Mouse (Mus musculus) intestine, postnatal 0 days (tissue): ENCODE results near the gene Pofut1. TPM values are rescaled to one million over a fixed set of nuclear protein-coding genes. Genes with fewer than 3 reads are reported as not detected.
A peak's percentile ranks its signal among the peaks of the same experiment; 100 is the strongest.

Experiments used
- ATAC-seq: fragments of 200-750 bp; cut with Nextera tagmentation; 2 replicates; pipeline ENCODE4 v1.8.0; 2017; ENCODE audit warnings: mild to moderate bottlenecking, moderate TSS enrichment, moderate library complexity
- H3K27ac ChIP-seq: fragments of 300-500 bp; sonication (generic); 2 replicates; pipeline ENCODE4 v1.5.1; 2014; ENCODE audit warnings: mild to moderate bottlenecking, low read depth, low read length, moderate library complexity
- H3K27me3 ChIP-seq: fragments of 300-500 bp; sonication (generic); replicated peaks from 2 replicates; pipeline ENCODE4 v1.6.1; 2014; ENCODE audit warnings: low read length, mixed read lengths; ENCODE audit not compliant: control insufficient read depth, insufficient read depth
- H3K36me3 ChIP-seq: fragments of 300-500 bp; sonication (generic); 2 replicates; pipeline ENCODE4 v1.6.1; 2014; ENCODE audit warnings: mild to moderate bottlenecking, moderate library complexity; ENCODE audit not compliant: control insufficient read depth, insufficient read depth
- H3K4me1 ChIP-seq: fragments of 300-500 bp; sonication (generic); replicated peaks from 2 replicates; pipeline ENCODE4 v1.6.1; 2014; ENCODE audit warnings: antibody characterized with exemption, low read length, mixed read lengths; ENCODE audit not compliant: control insufficient read depth, insufficient read depth
- H3K4me2 ChIP-seq: fragments of 300-500 bp; sonication (generic); replicated peaks from 2 replicates; pipeline ENCODE4 v1.6.1; 2014; ENCODE audit warnings: low read depth, mild to moderate bottlenecking, moderate library complexity
- H3K4me3 ChIP-seq: fragments of 300-500 bp; sonication (generic); 2 replicates; pipeline ENCODE4 v1.5.1; 2014; ENCODE audit warnings: low read depth, low read length
- H3K9ac ChIP-seq: fragments of 300-500 bp; sonication (generic); 2 replicates; pipeline ENCODE4 v1.6.1; 2014; ENCODE audit warnings: mild to moderate bottlenecking, low read depth, low read length
- H3K9me3 ChIP-seq: fragments of 300-500 bp; sonication (generic); 2 replicates; pipeline ENCODE4 v1.6.1; 2016; ENCODE audit warnings: mixed run types; ENCODE audit not compliant: control insufficient read depth
- CTCF ChIP-seq: sonication (generic); IDR thresholded peaks from 2 replicates; pipeline ENCODE4 v1.5.1; 2016; ENCODE audit warnings: low read depth, mild to moderate bottlenecking, control low read depth, antibody characterized with exemption, moderate library complexity
- WGBS: fragments of 180-500 bp; shearing (Covaris S2); extraction: QIAGEN DNeasy Blood & Tissue Kit; methylation state at CpG from one replicate; pipeline ENCODE4 v1.1.7; 2014; 5-methylcytosine and 5-hydroxymethylcytosine counted together
- polyA plus RNA-seq: library from polyadenylated mRNA; unstranded; fragments of >200 nt; fragmentation: Nextera tagmentation; extraction: Ambion mirVana; gene quantifications from 2 replicates; pipeline ENCODE4 v1.2.1, GENCODE M21; 2015

Pofut1 gene
- polyA plus RNA-seq, 1 experiment from 2014 or later = 7.5 TPM

DNA sequence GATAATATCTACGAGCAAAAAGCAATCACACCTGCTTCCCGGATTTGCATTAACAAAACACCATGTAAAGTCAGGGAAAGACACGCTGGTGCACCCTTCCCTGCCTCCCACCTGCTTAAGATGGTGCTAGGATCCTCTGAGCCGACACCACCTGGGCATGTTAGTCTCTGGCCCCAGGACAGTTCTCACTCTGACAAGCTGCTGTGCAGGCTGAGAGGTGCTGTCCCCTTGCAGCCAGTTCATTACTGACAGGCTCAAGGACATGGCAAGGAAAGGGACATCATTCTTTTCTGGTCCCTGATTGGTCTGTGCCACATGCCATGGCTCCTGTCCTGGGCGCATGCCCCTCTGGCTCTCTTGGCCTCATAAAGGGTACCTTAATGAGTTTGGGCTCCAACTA is 12.8 kb upstream of the Pofut1 start:
- Histone ChIP-seq H3K27me3 (no peaks in the 10 kb centered on the region), H3K9me3 (no peaks in the 10 kb centered on the region), H3K27ac (no peak overlapping the region), H3K36me3 (peaks cover 55% of the 10 kb centered on the region), H3K9ac (no peak overlapping the region), H3K4me3 (no peak overlapping the region), H3K4me2 (no peak overlapping the region), H3K4me1 (no peaks in the 10 kb centered on the region)
- TF ChIP-seq CTCF = no peak
- WGBS = 76% methylated on average over 5 of the region's 5 CpGs
- ATAC-seq = no peak

DNA sequence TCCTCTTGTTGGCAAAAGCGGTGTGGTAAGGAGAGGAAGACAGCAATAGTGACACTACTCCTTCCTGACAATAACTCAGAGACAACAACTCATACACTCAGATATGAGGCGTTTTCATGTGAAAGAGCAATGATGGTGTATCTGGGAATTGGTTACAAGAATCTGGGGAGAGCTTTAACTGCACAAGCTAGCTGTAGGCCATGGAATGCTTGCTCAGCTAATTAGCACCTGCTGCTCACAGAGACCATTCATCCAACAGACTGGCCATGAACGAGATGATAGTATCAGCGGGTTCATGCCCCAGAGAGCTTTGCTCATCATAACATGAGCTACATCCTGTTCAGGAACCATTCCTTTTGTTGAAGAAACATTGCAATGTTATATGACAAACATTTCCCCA is 4.1 kb upstream of the Pofut1 start:
- 44% methylated on average over 4 of the region's 4 CpGs for WGBS
- Histone ChIP-seq H3K9me3 (no peaks in the 10 kb centered on the region), H3K4me1 (peaks cover 12% of the 10 kb centered on the region; the same call in 1 of the 2 replicates), H3K27ac (no peak overlapping the region), H3K4me3 (no peak overlapping the region), H3K27me3 (no peaks in the 10 kb centered on the region), H3K9ac (peak overlapping the region; percentile 27; the same call in 1 of the 2 replicates), H3K4me2 (peak overlapping the region; percentile 77), H3K36me3 (peaks cover 42% of the 10 kb centered on the region)
- ATAC-seq = no peak
- no peak for TF ChIP-seq CTCF

DNA sequence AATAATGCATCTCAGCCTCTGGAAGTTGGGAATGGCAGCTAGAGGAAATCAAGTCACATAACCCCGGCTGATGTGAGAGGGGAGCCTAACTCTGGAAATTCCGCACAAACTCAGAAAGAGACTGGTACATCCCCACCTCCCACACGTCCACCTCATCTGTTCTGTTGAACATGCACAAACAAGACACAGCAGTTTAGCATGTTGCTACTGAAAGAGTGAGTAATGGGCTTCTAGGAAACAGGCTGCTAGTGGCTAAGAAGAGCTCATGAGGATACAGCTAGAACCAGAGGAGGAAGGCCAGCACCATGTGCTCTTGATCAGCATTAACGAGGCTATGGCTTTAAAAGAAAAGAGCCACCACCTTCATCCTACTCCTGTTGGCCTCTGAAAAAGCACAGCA is 3.4 kb upstream of the Pofut1 start:
- Histone ChIP-seq H3K9me3 (no peaks in the 10 kb centered on the region), H3K27me3 (no peaks in the 10 kb centered on the region), H3K27ac (peak overlapping the region; percentile 81), H3K4me2 (peak overlapping the region; percentile 77), H3K4me1 (peaks cover 13% of the 10 kb centered on the region; the same call in 1 of the 2 replicates), H3K36me3 (peaks cover 37% of the 10 kb centered on the region), H3K9ac (peak overlapping the region; percentile 27), H3K4me3 (peak overlapping the region; percentile 6; the same call in 1 of the 2 replicates)
- WGBS = 44% methylated on average over 4 of the region's 4 CpGs
- ATAC-seq = no peak
- TF ChIP-seq CTCF = no peak

- ATAC-seq = no peak
- Histone ChIP-seq H3K27ac (peak overlapping the region; percentile 81), H3K36me3 (peaks cover 32% of the 10 kb centered on the region), H3K27me3 (no peaks in the 10 kb centered on the region), H3K4me2 (peak overlapping the region; percentile 77), H3K9ac (peak overlapping the region; percentile 27), H3K4me3 (peak overlapping the region; percentile 95), H3K9me3 (no peaks in the 10 kb centered on the region), H3K4me1 (peaks cover 18% of the 10 kb centered on the region)
- TF ChIP-seq CTCF = no peak
- WGBS = 38% methylated on average over 2 of the region's 2 CpGs
Measured at GRCm38 (mm10) chr2:153238406-153238805, 2.9 kb upstream of the Pofut1 start.

GRCm38 (mm10) chr2:153239021-153239859 is 2.1 kb upstream of the Pofut1 start:
- WGBS = 31% methylated on average over 7 of the region's 7 CpGs
- Histone ChIP-seq H3K9ac (peak overlapping the region; percentile 99), H3K4me1 (peaks cover 18% of the 10 kb centered on the region), H3K9me3 (no peaks in the 10 kb centered on the region), H3K27me3 (no peaks in the 10 kb centered on the region), H3K4me3 (peak overlapping the region; percentile 95), H3K36me3 (peaks cover 27% of the 10 kb centered on the region), H3K27ac (peak overlapping the region; percentile 99), H3K4me2 (peak overlapping the region; percentile 77)
- peak; percentile 54 for ATAC-seq
- TF ChIP-seq CTCF = no peak

GRCm38 (mm10) chr2:153239860-153240480 is 1.4 kb upstream of the Pofut1 start:
- peak overlapping the region; percentile 77 for H3K4me2 ChIP-seq
- peak overlapping the region; percentile 99 for H3K27ac ChIP-seq
- no peak for ATAC-seq
- H3K9me3 ChIP-seq = no peaks in the 10 kb centered on the region
- H3K36me3 ChIP-seq = peaks cover 27% of the 10 kb centered on the region
- H3K9ac ChIP-seq = peak overlapping the region; percentile 99
- TF ChIP-seq CTCF = no peak
- 5% methylated on average over 22 of the region's 22 CpGs for WGBS
- no peaks in the 10 kb centered on the region for H3K27me3 ChIP-seq
- peaks cover 18% of the 10 kb centered on the region for H3K4me1 ChIP-seq
- H3K4me3 ChIP-seq = peak overlapping the region; percentile 95
